Mouse (Mus musculus) forebrain, embryonic 12.5 days (tissue): ENCODE results near the gene Stard13. TPM values are rescaled to one million over a fixed set of nuclear protein-coding genes. Genes with fewer than 3 reads are reported as not detected.

Experiments used
- ATAC-seq: fragments of 200-750 bp; cut with Nextera tagmentation; 2 replicates; pipeline ENCODE4 v1.8.0; 2017; ENCODE audit warnings: moderate TSS enrichment; ENCODE audit not compliant: low FRiP score
- H3K27ac ChIP-seq: fragments of 300-500 bp; sonication (generic); 2 replicates; pipeline ENCODE4 v1.5.1; 2016; ENCODE audit warnings: mild to moderate bottlenecking
- H3K27me3 ChIP-seq: fragments of 300-500 bp; sonication (generic); 2 replicates; pipeline ENCODE4 v1.6.1; 2016; ENCODE audit warnings: mild to moderate bottlenecking
- H3K36me3 ChIP-seq: fragments of 300-500 bp; sonication (generic); replicated peaks from 2 replicates; pipeline ENCODE4 v1.6.1; 2016; ENCODE audit warnings: mild to moderate bottlenecking
- H3K4me1 ChIP-seq: fragments of 300-500 bp; sonication (generic); 2 replicates; pipeline ENCODE4 v1.6.1; 2016
- H3K4me2 ChIP-seq: fragments of 300-500 bp; sonication (generic); 2 replicates; pipeline ENCODE4 v1.6.1; 2016; ENCODE audit warnings: mild to moderate bottlenecking, moderate library complexity
- H3K4me3 ChIP-seq: fragments of 300-500 bp; sonication (generic); replicated peaks from 2 replicates; pipeline ENCODE4 v1.5.1; 2016; ENCODE audit warnings: mild to moderate bottlenecking
- H3K9ac ChIP-seq: fragments of 300-500 bp; sonication (generic); 2 replicates; pipeline ENCODE4 v1.6.1; 2016; ENCODE audit warnings: mild to moderate bottlenecking
- H3K9me3 ChIP-seq: fragments of 300-500 bp; sonication (generic); 2 replicates; pipeline ENCODE4 v1.6.1; 2016
- WGBS: fragments of 180-500 bp; shearing (Covaris S2); methylation state at CpG from one replicate; pipeline ENCODE4 v1.1.7; 2016; 5-methylcytosine and 5-hydroxymethylcytosine counted together
- polyA plus RNA-seq: library from polyadenylated mRNA; unstranded; fragments of >200 nt; fragmentation: Nextera tagmentation; extraction: Ambion mirVana; gene quantifications from 2 replicates; pipeline ENCODE4 v1.2.1, GENCODE M21; 2016

Stard13 gene
- polyA plus RNA-seq, 1 experiment from 2014 or later: 3.6 TPM

DNA sequence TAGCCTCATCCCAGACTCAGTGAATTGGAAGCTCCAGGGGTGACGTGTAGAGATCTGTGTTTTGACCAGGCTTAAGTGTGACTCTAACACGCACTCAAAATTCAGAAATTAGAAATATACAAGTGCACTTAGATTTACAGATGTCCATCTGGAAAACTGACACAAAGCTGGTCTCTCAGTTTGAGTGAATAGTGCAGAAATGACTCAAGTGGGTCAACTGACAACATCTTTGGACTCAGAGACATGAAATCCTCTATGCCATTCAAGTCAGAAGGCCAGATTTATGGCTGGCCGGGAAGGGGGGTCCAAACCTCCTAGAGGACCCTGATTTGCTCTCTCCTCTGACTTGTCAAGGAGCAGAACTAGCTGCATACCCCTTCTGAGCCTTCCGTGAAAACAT lies 85.6 kb downstream of the Stard13 start:
- 86% methylated on average over 4 of the region's 4 CpGs for WGBS
- H3K36me3 ChIP-seq: no peaks in the 10 kb centered on the region
- H3K4me2 ChIP-seq: no peak overlapping the region
- no peak for ATAC-seq
- no peak overlapping the region for H3K4me3 ChIP-seq
- no peaks in the 10 kb centered on the region; the same call in 1 of the 2 replicates for H3K27me3 ChIP-seq
- no peak overlapping the region for H3K27ac ChIP-seq
- peaks cover 7% of the 10 kb centered on the region for H3K4me1 ChIP-seq
- H3K9me3 ChIP-seq: no peaks in the 10 kb centered on the region
- no peak overlapping the region for H3K9ac ChIP-seq

DNA sequence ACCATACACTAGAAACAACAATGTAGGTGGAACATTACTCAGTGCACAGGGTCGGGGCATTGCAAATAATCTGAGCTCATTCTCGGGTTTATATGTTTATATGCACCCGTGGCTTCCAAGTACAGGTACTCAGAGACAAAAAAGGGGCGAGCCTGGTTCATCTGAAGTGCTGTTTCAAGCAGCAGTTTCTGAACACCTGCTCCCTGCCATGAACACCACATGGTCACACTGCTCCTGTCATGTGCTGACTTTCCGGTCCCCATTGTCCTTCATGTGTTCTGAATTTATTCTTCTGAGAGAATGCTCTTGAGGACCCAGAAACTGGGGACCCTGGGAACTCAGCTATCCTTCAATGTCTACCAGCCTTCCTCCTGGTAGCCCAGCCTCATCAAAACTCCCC lies 87.8 kb downstream of the Stard13 start:
- no peak for ATAC-seq
- no peak overlapping the region for H3K9ac ChIP-seq
- peaks cover 16% of the 10 kb centered on the region for H3K4me1 ChIP-seq
- H3K4me2 ChIP-seq: no peak overlapping the region
- no peaks in the 10 kb centered on the region for H3K9me3 ChIP-seq
- no peak overlapping the region for H3K27ac ChIP-seq
- no peak overlapping the region for H3K4me3 ChIP-seq
- H3K27me3 ChIP-seq: no peaks in the 10 kb centered on the region; the same call in 1 of the 2 replicates
- H3K36me3 ChIP-seq: no peaks in the 10 kb centered on the region
- WGBS: 87% methylated on average over 5 of the region's 5 CpGs

DNA sequence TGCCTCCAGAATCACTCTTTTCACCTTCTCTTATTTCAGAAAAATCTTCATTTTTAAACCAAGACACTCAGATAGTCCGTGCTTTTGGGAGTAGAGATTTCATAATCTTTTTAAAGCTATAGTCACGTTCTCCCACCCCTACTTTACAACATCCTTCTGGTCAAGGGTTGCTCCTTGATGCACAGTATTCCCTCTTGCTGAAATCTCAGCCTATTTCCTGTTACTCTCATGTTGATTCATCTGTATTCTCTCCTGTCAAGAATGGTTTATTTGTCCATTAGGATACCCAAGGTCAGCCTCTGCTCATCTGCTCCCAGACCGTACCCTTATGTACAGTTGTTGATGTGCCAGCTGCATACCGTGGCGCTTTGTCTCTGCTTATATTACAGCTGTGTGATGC lies 89.7 kb downstream of the Stard13 start:
- no peak overlapping the region for H3K9ac ChIP-seq
- 89% methylated on average over 5 of the region's 5 CpGs for WGBS
- peaks cover 16% of the 10 kb centered on the region for H3K4me1 ChIP-seq
- H3K4me2 ChIP-seq: no peak overlapping the region
- H3K27ac ChIP-seq: 0 out of 2 replicates have a peak overlapping the region, but pooled peaks have one; percentile 79
- ATAC-seq: no peak
- H3K4me3 ChIP-seq: no peak overlapping the region
- H3K9me3 ChIP-seq: no peaks in the 10 kb centered on the region
- no peaks in the 10 kb centered on the region for H3K36me3 ChIP-seq
- H3K27me3 ChIP-seq: no peaks in the 10 kb centered on the region

DNA sequence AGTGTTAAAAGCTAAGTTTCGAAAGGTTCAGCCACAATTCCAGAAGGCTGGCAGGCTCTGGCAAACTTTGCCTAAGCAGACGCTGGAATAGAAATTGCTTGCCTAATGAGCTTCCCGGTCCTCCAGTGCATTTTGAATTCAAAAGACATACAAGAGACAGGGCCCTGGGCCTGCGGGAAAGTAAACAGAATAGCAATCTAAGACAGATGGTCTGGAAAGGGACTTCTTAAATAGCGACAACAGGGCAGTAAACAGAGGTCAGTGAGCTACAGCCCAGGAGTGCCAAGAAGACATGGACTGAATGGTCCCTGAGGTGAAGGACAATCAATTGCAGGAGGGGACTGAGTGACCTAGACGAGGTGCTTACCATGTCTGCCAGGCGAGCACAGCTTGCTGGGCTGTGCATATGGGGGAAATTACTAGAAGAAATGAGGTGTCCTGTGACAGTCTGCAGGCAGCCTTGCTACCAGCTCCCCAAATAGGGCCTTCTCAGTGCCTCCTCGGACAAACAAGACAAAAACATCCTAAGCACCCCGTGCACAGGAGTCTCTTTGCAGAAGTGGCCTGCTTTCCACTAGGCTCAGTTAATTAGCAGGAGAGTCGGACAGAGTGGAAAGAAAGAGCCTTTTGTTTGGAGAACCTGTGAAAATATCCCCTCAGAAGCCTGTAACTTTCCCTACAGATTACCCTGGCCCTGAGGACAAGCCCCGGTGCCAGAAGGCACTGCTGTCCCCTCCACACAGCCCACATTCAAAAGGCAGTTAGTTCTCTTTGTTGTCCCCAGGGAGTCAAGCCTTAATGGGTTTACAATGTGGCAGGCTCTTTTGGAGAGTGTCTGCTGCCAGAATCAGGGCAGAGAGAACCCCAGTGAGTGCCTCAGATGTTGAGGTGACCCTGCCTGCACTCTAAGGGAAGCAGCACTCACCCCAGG lies 90.7 kb downstream of the Stard13 start:
- no peaks in the 10 kb centered on the region for H3K36me3 ChIP-seq
- peak overlapping the region; percentile 79 for H3K27ac ChIP-seq
- H3K4me3 ChIP-seq: no peak overlapping the region
- peaks cover 16% of the 10 kb centered on the region for H3K4me1 ChIP-seq
- no peaks in the 10 kb centered on the region for H3K27me3 ChIP-seq
- 7% methylated on average over 11 of the region's 11 CpGs for WGBS
- no peak overlapping the region for H3K4me2 ChIP-seq
- peak; percentile 55 for ATAC-seq
- no peaks in the 10 kb centered on the region for H3K9me3 ChIP-seq
- no peak overlapping the region for H3K9ac ChIP-seq

DNA sequence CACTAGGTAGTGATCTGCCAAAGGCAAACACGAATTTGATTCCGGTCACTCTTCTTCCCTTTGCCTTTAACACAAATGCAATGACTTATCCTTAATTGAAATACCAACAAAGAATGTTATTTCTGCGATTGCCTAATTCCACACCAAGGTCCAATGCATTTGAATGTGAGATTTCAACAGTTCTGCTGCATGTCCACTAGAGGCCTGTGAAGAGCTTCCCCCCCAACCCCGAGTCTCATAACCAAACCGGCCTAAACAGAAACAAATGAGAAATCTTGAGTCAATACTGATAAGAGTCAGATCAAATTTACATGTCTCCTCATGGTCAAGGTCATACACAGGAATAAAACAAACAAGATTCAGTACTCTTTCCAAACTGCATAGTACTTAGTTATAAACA lies 91.4 kb downstream of the Stard13 start:
- H3K27me3 ChIP-seq: no peaks in the 10 kb centered on the region

DNA sequence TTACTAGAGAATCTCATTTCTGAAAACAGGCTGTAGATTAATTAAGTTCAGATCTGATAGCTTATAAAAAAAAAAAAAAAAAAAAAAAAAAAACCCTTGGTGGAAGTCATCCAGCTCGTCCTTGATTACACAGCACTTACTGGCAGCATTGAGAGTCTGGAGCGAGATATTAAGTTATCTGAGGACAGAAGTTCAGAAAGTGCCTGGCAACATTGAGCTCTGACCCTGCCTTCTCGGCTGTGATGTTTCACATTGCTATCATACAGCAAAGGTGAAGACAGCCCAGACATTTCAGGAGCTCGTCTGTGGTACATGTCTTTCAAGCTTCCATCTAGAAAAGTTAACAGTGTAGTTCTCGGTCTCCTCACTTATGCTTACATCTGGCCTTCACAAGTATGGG lies 95.7 kb downstream of the Stard13 start:
- Histone ChIP-seq H3K9me3 (no peaks in the 10 kb centered on the region), H3K9ac (no peak overlapping the region), H3K36me3 (no peaks in the 10 kb centered on the region), H3K27ac (no peak overlapping the region), H3K27me3 (no peaks in the 10 kb centered on the region), H3K4me3 (no peak overlapping the region), H3K4me2 (no peak overlapping the region), H3K4me1 (peaks cover 7% of the 10 kb centered on the region)
- WGBS: 91% methylated on average over 5 of the region's 5 CpGs
- no peak for ATAC-seq

More for the DNA sequence above, 91.4 kb downstream of the Stard13 start:
- Histone ChIP-seq H3K36me3 (no peaks in the 10 kb centered on the region), H3K27ac (no peak overlapping the region), H3K4me1 (peaks cover 16% of the 10 kb centered on the region), H3K4me2 (no peak overlapping the region), H3K9me3 (no peaks in the 10 kb centered on the region), H3K9ac (no peak overlapping the region), H3K4me3 (no peak overlapping the region)
- 44% methylated on average over 5 of the region's 5 CpGs for WGBS
- ATAC-seq: peak; percentile 63

DNA sequence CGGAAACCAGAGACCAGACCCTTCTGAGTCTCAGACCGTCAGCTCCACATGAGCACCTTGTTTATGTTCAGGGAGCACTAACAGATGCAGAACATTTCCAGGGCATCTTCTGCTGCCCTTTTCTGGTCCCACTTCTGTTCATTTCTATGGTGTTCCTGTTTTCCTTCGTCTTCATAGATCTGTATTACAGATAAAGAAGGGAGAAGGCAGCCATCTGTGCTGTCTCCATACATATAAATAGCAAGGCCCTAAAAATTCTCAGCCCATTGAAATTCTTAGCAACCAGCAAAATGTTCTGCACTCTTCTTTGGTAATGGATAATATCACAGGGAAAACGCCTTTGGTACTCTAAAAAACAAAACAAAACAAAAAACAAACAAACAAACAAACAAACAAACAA lies 96.3 kb downstream of the Stard13 start:
- Histone ChIP-seq H3K4me1 (peaks cover 3% of the 10 kb centered on the region; the same call in 1 of the 2 replicates), H3K36me3 (no peaks in the 10 kb centered on the region), H3K27ac (no peak overlapping the region), H3K9me3 (no peaks in the 10 kb centered on the region), H3K9ac (no peak overlapping the region), H3K4me2 (no peak overlapping the region), H3K4me3 (no peak overlapping the region), H3K27me3 (no peaks in the 10 kb centered on the region)
- no peak for ATAC-seq
- 87% methylated on average over 4 of the region's 4 CpGs for WGBS

DNA sequence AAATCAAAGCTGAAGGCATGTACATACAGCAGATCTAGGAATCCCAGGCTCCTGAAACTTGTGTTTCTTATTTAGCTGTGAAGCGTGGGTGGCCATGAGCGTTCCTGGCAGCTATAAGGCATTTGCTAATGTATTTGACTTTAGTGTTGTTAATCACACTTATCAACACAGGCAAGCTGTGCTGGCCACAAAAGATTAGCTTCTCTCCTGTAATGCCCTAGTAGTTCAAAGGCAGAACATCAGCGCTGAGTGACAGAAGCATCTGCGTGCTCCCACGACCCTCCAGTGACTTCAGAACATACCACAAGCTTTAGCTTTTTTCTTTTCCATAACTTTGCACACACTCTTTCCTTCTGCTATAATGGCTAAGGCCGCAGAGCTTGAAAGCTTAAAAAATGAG lies 97.7 kb downstream of the Stard13 start:
- 79% methylated on average over 6 of the region's 6 CpGs for WGBS
- Histone ChIP-seq H3K9me3 (no peaks in the 10 kb centered on the region), H3K4me2 (no peak overlapping the region), H3K27ac (no peak overlapping the region), H3K9ac (no peak overlapping the region), H3K36me3 (no peaks in the 10 kb centered on the region), H3K4me3 (no peak overlapping the region), H3K27me3 (no peaks in the 10 kb centered on the region), H3K4me1 (no peaks in the 10 kb centered on the region)
- ATAC-seq: no peak

DNA sequence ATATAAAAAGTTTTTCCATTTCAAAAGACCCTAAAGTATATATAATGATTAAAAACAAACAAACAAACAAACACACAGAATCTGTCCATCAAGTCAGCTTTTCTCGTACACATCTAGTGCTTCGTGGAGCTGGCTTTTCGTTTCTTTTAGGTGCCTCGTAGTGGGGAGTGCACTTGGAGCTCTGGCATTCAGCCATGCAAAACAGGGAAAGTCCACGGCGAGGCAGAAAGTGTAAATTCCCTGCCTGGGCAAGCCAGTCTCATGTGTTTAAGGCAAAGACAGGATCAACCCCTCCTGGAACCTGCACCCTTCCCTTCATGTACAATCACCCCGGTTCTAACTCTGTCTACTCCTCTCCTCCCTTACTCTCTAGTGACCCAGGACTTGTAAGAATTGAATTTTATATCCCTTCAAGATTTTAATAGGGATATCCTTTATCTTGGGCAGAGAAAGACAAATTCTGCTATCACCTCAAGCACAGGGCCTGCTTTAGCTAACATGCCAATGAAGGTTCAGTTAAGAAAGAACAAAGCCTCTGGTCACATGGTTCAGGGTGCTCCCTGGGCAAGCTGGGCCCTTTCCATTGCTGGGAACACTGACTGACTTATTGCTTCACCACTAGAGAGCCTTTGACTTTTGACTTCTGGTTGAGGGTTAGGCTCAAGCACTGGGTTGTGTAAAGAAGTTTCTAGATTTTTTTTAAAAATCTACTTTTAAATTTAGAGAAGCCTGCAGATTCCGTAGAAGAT lies 98.4 kb downstream of the Stard13 start:
- H3K27me3 ChIP-seq: no peaks in the 10 kb centered on the region
- H3K4me1 ChIP-seq: no peaks in the 10 kb centered on the region
- no peak for ATAC-seq
- no peak overlapping the region for H3K27ac ChIP-seq
- no peak overlapping the region for H3K9ac ChIP-seq
- no peak overlapping the region for H3K4me2 ChIP-seq
- H3K4me3 ChIP-seq: no peak overlapping the region
- H3K36me3 ChIP-seq: no peaks in the 10 kb centered on the region
- WGBS: 89% methylated on average over 8 of the region's 8 CpGs
- no peaks in the 10 kb centered on the region for H3K9me3 ChIP-seq

DNA sequence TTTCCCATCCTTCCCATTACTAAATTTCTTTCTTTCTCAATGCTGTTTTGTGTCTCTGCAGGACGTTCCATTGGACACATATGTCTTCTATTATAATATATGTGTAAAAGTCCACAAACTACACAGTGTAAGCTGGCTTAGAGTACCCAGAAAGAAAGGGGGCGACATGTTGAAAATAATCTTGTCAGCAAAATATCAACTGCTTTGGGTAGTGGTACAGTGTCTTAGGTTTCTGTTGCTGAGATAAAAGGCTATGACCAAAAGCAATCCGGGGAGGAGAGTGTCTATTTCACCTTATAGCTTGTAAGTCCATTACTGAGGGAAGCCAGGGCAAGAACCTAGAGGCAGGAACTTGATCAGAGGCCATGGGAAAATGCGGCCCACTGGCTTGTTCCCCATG lies 99.4 kb downstream of the Stard13 start:
- Histone ChIP-seq H3K9me3 (no peaks in the 10 kb centered on the region), H3K27ac (no peak overlapping the region), H3K4me2 (no peak overlapping the region), H3K4me1 (no peaks in the 10 kb centered on the region), H3K4me3 (no peak overlapping the region), H3K9ac (no peak overlapping the region), H3K36me3 (no peaks in the 10 kb centered on the region), H3K27me3 (no peaks in the 10 kb centered on the region)
- ATAC-seq: no peak
- whole genome bisulfite sequencing: 89% methylated on average over 4 of the region's 4 CpGs

DNA sequence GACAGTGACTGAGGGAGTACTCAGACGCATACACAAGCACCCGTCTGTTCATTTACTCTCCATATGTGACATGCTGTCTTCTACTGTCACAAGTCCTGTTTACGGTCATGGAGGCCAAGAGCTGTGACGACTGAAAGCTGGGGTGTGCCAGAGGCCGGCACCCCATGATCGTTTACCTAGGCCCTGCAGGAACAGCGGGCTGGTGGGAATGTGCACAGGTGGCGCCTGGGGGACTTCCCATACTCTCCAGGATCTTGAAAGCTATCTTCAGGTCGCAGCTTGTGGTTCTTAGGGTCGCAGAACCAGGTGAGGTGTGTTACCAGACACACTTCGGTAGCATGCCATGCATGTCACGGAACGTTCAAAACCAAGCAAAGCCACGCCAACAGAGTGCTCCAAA lies 99.9 kb downstream of the Stard13 start:
- H3K27me3 ChIP-seq: no peaks in the 10 kb centered on the region
- H3K9ac ChIP-seq: no peak overlapping the region
- H3K36me3 ChIP-seq: no peaks in the 10 kb centered on the region
- H3K4me3 ChIP-seq: no peak overlapping the region
- H3K4me2 ChIP-seq: no peak overlapping the region
- H3K4me1 ChIP-seq: no peaks in the 10 kb centered on the region
- 93% methylated on average over 14 of the region's 14 CpGs for WGBS
- no peak overlapping the region for H3K27ac ChIP-seq
- ATAC-seq: no peak
- no peaks in the 10 kb centered on the region for H3K9me3 ChIP-seq

DNA sequence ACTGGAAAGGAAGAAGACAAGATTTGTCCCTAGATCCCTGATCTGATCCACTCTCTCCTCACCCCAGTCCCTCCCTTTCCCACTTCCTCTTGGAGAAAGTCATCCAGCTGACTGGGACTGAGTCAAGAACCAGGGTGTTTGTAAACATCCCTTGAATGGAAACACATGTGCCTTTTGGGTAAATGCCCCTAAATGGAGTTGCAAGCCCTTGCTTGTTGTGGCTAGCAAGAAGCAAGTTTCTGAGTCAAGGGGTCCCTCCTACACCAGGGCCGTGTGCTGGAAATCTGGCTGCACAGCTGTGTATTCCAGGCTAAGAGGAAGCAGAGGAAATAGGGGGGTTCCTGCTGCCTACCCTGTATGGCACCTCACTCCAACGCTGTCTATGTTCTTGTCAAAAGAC lies 103.9 kb downstream of the Stard13 start:
- H3K36me3 ChIP-seq: no peaks in the 10 kb centered on the region
- no peak overlapping the region for H3K27ac ChIP-seq
- no peaks in the 10 kb centered on the region for H3K4me1 ChIP-seq
- H3K9ac ChIP-seq: no peak overlapping the region
- H3K4me2 ChIP-seq: no peak overlapping the region
- no peaks in the 10 kb centered on the region for H3K27me3 ChIP-seq
- H3K4me3 ChIP-seq: no peak overlapping the region
- no peaks in the 10 kb centered on the region for H3K9me3 ChIP-seq
- WGBS: 80% methylated on average over 2 of the region's 2 CpGs
- ATAC-seq: no peak
